Mouse (Mus musculus) heart, embryonic 15.5 days (tissue): ENCODE measurements around the gene Uevld. TPM values are rescaled to one million over a fixed set of nuclear protein-coding genes. Genes with fewer than 3 reads are reported as not detected.
"Not testable (repeated sequence)": the region's sequence is repeated elsewhere in the genome, so short reads cannot be mapped to it uniquely, and the experiment has no call there.

Experiments used
- ATAC-seq: fragments of 200-750 bp; cut with Nextera tagmentation; replicated peaks from 2 replicates; pipeline ENCODE4 v1.8.0; 2017; ENCODE audit warnings: low read depth, moderate TSS enrichment; ENCODE audit not compliant: insufficient number of reproducible peaks, insufficient read depth, low FRiP score
- H3K27ac ChIP-seq: fragments of 300-500 bp; sonication (generic); 2 replicates; pipeline ENCODE4 v1.5.1; 2015; ENCODE audit warnings: mild to moderate bottlenecking, inconsistent platforms
- H3K27me3 ChIP-seq: fragments of 300-500 bp; sonication (generic); 2 replicates; pipeline ENCODE4 v1.6.1; 2015; ENCODE audit warnings: inconsistent platforms
- H3K36me3 ChIP-seq: fragments of 300-500 bp; sonication (generic); 2 replicates; pipeline ENCODE4 v1.6.1; 2015; ENCODE audit warnings: mild to moderate bottlenecking, inconsistent platforms
- H3K4me1 ChIP-seq: fragments of 300-500 bp; sonication (generic); replicated peaks from 2 replicates; pipeline ENCODE4 v1.6.1; 2015; ENCODE audit warnings: inconsistent platforms
- H3K4me2 ChIP-seq: fragments of 300-500 bp; sonication (generic); 2 replicates; pipeline ENCODE4 v1.6.1; 2015; ENCODE audit warnings: inconsistent platforms, mild to moderate bottlenecking, moderate library complexity
- H3K4me3 ChIP-seq: fragments of 300-500 bp; sonication (generic); 2 replicates; pipeline ENCODE4 v1.5.1; 2015; ENCODE audit warnings: mild to moderate bottlenecking, inconsistent platforms
- H3K9ac ChIP-seq: fragments of 300-500 bp; sonication (generic); 2 replicates; pipeline ENCODE4 v1.6.1; 2015; ENCODE audit warnings: mild to moderate bottlenecking, inconsistent platforms
- H3K9me3 ChIP-seq: fragments of 300-500 bp; sonication (generic); replicated peaks from 2 replicates; pipeline ENCODE4 v1.6.1; 2016; ENCODE audit warnings: inconsistent platforms
- WGBS: fragments of 180-500 bp; shearing (Covaris S2); methylation state at CpG from one replicate; pipeline ENCODE4 v1.1.7; 2015; ENCODE audit warnings: mixed read lengths; 5-methylcytosine and 5-hydroxymethylcytosine counted together
- polyA plus RNA-seq: library from polyadenylated mRNA; unstranded; fragments of >200 nt; fragmentation: Nextera tagmentation; extraction: Ambion mirVana; gene quantifications from 2 replicates; pipeline ENCODE4 v1.2.1, GENCODE M21; 2015

Uevld gene
- polyA plus RNA-seq, 1 experiment from 2014 or later = 8.9 TPM

DNA sequence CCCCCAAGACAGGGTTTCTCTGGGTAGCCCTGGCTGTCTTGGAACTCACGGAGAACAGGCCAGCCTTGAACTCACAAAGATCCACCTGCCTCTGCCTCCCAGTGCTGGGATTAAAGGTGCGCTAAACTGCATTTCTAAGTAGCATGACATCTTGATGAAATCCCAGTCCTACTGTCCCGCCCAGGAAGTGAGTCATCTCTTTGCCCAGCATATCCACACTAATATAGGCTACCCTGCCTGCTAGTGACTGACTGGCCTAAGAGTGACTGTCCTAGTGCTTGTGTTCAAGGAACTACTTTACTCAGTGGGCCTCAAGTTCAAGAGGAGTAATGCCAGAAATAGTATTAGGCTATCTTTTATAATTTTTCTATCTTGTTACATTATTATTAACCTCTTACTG is 42.0 kb downstream of the Uevld start:
- 90% methylated on average over 3 of the region's 3 CpGs for WGBS
- Histone ChIP-seq H3K4me3 (no peak overlapping the region), H3K9ac (no peak overlapping the region), H3K27ac (no peak overlapping the region), H3K4me2 (no peak overlapping the region), H3K9me3 (no peaks in the 10 kb centered on the region), H3K27me3 (no peaks in the 10 kb centered on the region), H3K4me1 (peaks cover 28% of the 10 kb centered on the region), H3K36me3 (peaks cover 14% of the 10 kb centered on the region)
- no peak for ATAC-seq

DNA sequence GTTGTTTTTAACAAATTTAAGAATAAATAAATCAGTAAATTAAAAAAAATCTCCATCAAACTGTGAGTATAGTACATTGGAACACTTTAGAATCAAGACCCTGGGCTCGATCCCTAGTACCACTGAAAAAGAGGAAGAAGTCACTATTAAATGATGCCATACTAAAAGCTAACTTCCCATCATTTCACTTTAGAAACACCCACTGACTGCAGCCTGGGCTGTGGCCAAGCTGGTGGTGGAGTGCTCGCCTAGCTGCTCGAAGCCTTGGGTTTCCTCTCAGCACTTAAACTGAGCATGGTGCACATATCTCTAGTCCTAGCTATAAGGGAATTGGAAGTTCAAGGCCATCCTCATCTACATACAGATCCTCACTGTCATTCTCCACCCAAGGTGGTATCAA is 47.1 kb downstream of the Uevld start:
- Histone ChIP-seq H3K4me3 (no peak overlapping the region), H3K27ac (no peak overlapping the region), H3K27me3 (no peaks in the 10 kb centered on the region), H3K4me2 (no peak overlapping the region), H3K4me1 (0 out of 2 replicates have a peak, but pooled peaks cover under 1% of the 10 kb centered on the region), H3K9ac (no peak overlapping the region), H3K9me3 (no peaks in the 10 kb centered on the region), H3K36me3 (peaks cover 62% of the 10 kb centered on the region)
- ATAC-seq = no peak
- WGBS = 96% methylated on average over 3 of the region's 3 CpGs

DNA sequence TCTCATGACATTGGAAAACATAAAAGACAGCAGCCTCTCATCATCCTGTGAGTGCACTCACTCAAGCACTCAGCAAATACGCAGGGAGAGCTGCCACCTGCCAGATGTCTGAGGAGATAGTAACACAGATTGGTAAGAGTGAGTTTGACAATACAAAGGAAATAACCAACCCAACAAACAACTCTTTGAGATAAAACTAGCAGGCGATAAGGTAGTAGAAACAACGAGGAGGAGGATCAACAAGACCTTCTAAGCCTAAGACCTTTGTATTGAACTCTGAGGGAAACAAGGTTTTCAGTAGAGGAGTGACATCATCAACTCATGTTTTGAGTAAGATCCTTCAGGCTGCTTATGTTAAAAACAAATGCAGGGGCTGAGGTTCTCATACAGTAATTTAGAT is 59.0 kb downstream of the Uevld start:
- ATAC-seq = no peak
- no peaks in the 10 kb centered on the region for H3K9me3 ChIP-seq

DNA sequence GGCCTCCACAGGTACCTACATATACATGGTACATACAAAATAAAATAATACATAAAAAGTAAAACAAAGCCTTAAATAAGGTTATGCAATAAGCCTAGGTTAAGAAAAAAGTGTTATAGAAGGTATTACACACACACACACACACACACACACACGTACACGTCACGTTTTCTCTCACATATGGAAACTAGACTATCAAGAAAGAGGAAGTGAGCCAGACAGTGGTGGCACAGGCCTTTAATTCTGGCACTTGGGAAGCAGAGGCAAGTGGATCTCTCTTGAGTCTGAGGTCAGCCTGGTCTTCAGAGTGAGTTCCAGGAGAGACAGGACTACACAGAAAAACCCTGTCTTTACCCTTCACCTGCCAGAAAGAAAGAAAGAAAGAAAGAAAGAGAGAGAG is 62.8 kb downstream of the Uevld start:
- H3K27ac ChIP-seq = no peak overlapping the region
- WGBS = 80% methylated on average over 3 of the region's 3 CpGs
- H3K4me3 ChIP-seq = no peak overlapping the region
- H3K27me3 ChIP-seq = no peaks in the 10 kb centered on the region
- H3K4me1 ChIP-seq = no peaks in the 10 kb centered on the region
- ATAC-seq = no peak
- no peak overlapping the region for H3K4me2 ChIP-seq
- H3K9ac ChIP-seq = no peak overlapping the region
- H3K9me3 ChIP-seq = no peaks in the 10 kb centered on the region
- H3K36me3 ChIP-seq = peaks cover 70% of the 10 kb centered on the region

More for the DNA sequence above, 59.0 kb downstream of the Uevld start:
- H3K4me2 ChIP-seq = no peak overlapping the region
- WGBS = 67% methylated on average over 3 of the region's 3 CpGs
- H3K36me3 ChIP-seq = peaks cover 72% of the 10 kb centered on the region
- H3K4me1 ChIP-seq = no peaks in the 10 kb centered on the region
- no peak overlapping the region for H3K9ac ChIP-seq
- no peak overlapping the region for H3K27ac ChIP-seq
- no peaks in the 10 kb centered on the region for H3K27me3 ChIP-seq
- H3K4me3 ChIP-seq = no peak overlapping the region

DNA sequence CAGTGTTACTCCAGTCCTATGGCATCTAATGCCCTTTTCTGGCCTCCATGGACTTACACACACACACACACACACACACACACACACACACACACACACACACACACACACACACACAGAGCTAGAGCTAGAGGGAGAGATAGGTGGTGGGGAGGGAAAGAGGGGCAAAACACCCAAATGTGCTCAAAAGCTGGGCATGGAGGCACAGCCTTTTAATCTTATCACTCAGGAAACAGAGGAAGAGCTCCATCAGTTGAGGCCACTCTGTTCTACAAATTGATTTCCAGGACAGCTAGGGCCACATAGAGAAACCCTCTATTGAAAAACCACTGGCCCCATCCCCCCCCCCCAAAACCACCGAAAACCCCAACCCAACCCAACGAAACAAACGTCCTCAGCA is 75.0 kb downstream of the Uevld start:
- 67% methylated on average over 3 of the region's 3 CpGs for WGBS
- no peak overlapping the region for H3K9ac ChIP-seq

DNA sequence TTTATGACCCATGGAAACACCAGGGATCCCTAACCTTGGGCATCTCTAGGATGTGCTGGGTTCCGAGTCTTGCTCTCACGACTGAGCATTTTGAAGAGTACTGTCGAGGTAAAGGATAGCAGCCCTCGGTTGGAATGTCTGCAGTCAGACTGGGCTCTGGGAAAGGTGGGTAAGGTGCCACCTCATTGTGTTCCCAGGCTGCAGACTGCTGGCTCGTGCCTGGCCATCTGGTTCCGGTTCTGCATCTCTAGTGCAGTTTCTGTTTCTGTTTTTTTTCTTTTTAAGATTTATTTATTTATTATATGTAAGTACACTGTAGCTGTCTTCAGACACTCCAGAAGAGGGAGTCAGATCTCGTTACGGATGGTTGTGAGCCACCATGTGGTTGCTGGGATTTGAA is 76.4 kb downstream of the Uevld start:
- H3K4me2 ChIP-seq, H3K4me1 ChIP-seq, H3K9me3 ChIP-seq, H3K4me3 ChIP-seq, H3K27me3 ChIP-seq, H3K27ac ChIP-seq, H3K9ac ChIP-seq, ATAC-seq: not testable (repeated sequence)
- 82% methylated on average over 8 of the region's 8 CpGs for WGBS
- H3K36me3 ChIP-seq = peaks cover 15% of the 10 kb centered on the region

More for the DNA sequence above, 75.0 kb downstream of the Uevld start:
- Histone ChIP-seq H3K27ac (no peak overlapping the region), H3K4me3 (no peak overlapping the region), H3K4me1 (no peaks in the 10 kb centered on the region), H3K9me3 (no peaks in the 10 kb centered on the region), H3K36me3 (peaks cover 29% of the 10 kb centered on the region), H3K4me2 (no peak overlapping the region), H3K27me3 (no peaks in the 10 kb centered on the region)
- ATAC-seq = no peak

DNA sequence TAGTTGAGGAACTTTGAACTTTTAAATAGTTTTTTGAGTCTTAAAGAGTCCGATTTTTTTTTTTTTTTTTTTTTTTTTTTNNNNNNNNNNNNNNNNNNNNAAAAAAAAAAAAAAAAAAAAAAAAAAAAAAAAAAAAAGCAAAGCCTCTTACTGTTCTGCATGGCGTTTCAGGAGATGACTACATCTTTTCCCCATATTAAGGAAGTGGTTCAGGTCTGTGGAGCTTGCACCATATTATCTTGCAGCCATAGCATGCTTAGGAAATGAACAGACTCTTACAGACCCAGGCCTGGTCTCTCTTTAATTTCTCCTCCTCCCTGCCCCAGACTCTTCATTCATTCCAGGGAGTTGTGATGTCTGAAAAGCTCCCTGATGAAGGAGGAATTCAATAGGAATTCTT is 77.3 kb downstream of the Uevld start:
- H3K36me3 ChIP-seq = peaks cover 7% of the 10 kb centered on the region
- no peak overlapping the region for H3K27ac ChIP-seq
- H3K4me1 ChIP-seq = no peaks in the 10 kb centered on the region
- H3K9me3 ChIP-seq = no peaks in the 10 kb centered on the region
- no peak for ATAC-seq
- no peaks in the 10 kb centered on the region for H3K27me3 ChIP-seq
- H3K9ac ChIP-seq = no peak overlapping the region
- no peak overlapping the region for H3K4me2 ChIP-seq
- no peak overlapping the region for H3K4me3 ChIP-seq
- 81% methylated on average over 2 of the region's 2 CpGs for WGBS

DNA sequence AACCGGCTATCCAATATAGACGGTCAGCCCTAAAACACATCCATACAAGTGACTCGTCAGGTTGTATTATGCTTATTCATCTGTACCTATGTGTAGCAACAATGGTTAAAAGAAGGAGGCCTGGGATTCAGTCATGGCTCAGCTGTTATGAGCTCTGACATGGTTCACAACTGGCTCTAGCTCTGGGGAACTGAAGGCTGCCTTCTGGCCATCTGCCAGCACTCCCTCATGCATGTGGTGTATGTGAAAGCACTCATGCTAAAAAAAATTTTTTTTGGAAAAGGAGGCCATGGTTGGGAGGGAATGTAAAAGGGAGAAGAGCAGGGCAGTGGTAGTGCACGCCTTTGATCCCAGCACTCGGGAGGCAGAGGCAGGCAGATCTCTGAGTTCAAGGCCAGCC is 78.5 kb downstream of the Uevld start:
- H3K36me3 ChIP-seq = peaks cover under 1% of the 10 kb centered on the region; the same call in 1 of the 2 replicates
- H3K4me3 ChIP-seq = no peak overlapping the region
- H3K9me3 ChIP-seq = no peaks in the 10 kb centered on the region
- H3K9ac ChIP-seq = no peak overlapping the region
- H3K4me2 ChIP-seq = no peak overlapping the region
- ATAC-seq = no peak
- WGBS = 92% methylated on average over 5 of the region's 5 CpGs
- H3K27ac ChIP-seq = no peak overlapping the region
- no peaks in the 10 kb centered on the region for H3K27me3 ChIP-seq
- H3K4me1 ChIP-seq = no peaks in the 10 kb centered on the region

DNA sequence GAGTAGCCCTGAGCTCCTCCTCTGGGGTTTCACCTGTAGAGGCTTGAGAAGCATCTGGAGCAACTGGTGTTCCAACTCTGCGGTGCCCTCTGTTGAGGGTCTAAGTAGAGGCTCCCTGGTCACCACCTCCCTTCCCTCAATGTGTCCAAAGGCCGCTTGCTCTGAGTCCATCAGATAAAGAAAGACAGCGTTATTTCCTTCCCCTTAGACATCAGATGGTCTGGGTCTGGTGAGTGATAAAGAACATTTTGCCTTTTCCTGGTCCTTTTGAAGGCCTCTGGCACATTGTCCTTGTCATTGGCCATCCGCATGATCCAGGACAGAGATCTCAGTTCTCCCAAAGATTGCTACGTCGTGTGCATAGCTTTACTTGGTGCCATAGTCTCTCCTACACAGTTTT is 81.1 kb downstream of the Uevld start:
- no peak for ATAC-seq
- Histone ChIP-seq H3K9me3 (no peaks in the 10 kb centered on the region), H3K9ac (no peak overlapping the region), H3K4me3 (no peak overlapping the region), H3K27ac (no peak overlapping the region), H3K27me3 (no peaks in the 10 kb centered on the region), H3K4me2 (no peak overlapping the region), H3K4me1 (no peaks in the 10 kb centered on the region), H3K36me3 (no peaks in the 10 kb centered on the region)
- WGBS = 71% methylated on average over 6 of the region's 6 CpGs

DNA sequence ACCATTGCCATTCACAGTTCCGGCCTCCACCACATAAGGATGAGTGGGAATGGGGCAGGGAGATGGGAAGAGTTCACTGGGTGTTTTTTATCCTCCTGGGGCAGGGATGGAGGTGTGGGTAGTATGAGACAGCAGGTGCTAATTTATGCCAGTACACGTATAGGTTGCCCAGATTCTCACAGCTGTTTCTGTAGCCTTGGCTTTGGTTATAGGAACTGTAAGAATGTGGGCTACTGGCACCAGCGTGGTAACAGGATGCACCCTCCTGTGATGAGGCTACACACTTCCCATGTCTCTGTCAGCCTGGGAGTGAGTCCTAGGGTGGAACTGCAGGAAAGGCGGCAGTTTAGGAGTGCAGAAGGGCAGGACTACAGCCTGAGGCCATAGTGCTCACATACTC is 81.5 kb downstream of the Uevld start:
- H3K36me3 ChIP-seq = no peaks in the 10 kb centered on the region
- no peak overlapping the region for H3K4me2 ChIP-seq
- H3K9me3 ChIP-seq = no peaks in the 10 kb centered on the region
- ATAC-seq = no peak
- H3K4me3 ChIP-seq = no peak overlapping the region
- H3K4me1 ChIP-seq = no peaks in the 10 kb centered on the region
- H3K27ac ChIP-seq = no peak overlapping the region
- no peak overlapping the region for H3K9ac ChIP-seq
- WGBS = 60% methylated on average over 4 of the region's 4 CpGs
- no peaks in the 10 kb centered on the region for H3K27me3 ChIP-seq
